Mouse (Mus musculus): ENCODE results near the gene Atrn.

The Atrn gene

GRCm38 (mm10) chr2:130905751-130906583 lies at the start of gene Atrn, which contains the start of gene 4930402H24Rik:
Gene Atrn (plus strand): TSS chr2:130906495.
Gene 4930402H24Rik (minus strand): TSS chr2:130906406.
- DNase-seq = peak; percentile 84

DNA sequence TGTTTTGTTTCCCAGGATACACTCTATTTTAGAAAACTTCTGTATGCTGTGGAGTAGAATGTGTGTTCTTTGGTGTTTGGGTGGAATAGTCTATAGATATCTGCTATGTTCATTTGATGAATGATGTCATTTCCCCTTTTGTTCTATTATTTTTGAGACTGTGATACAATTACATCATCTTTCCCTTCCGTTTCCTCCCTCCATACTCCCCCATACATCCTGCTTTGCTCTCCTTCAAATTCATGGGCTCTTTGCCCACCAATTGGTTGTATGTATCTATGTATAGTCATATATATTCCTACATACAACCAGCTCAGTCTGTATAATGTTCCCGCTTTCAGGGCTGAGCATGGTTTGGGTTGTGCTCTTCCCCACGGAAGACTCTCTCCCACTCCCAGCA lies 44.2 kb upstream of the Atrn start:
- DNase-seq = no peak

GRCm38 (mm10) chr2:130870916-130871315 lies 35.4 kb upstream of the Atrn start:
- no peak for DNase-seq

DNA sequence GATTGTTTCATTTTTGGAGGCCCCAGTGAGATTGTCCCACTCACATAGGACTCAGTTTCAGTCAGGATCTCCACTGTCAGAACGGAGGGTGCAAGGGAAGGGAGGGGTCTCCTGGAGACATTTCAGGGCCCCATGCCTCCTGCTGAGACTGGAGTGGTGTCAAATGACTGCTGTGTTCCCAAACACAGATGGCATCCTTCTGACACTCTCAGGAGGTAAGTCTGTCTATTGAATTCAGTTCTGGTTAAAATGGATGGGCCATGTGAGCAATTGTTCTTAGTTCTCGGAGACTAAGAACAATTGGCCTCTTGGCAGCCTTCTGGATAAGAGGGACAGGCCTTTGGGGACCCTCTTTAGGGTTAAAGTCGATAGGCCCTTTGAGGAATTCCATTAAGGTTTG lies 28.9 kb upstream of the Atrn start:
- DNase-seq = no peak

DNA sequence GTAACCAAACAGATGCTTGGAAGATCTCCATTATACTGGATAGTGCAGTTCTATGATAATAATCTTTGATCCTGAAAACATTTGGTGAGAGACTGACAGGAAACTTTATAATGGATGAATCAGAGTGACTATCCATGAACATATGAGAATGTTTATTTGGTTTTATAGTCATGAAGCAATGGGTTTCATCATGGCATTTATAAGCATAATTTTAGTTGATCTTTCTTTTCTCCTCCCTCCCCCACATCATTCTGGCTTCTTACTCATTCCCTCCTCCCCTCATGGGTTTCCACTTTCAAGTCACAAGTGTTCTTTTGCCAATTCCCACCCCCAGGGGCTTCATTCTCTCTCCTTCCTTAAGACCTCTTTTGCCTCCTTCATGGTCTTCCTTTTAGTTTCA lies 19.3 kb upstream of the Atrn start:
- no peak for DNase-seq

DNA sequence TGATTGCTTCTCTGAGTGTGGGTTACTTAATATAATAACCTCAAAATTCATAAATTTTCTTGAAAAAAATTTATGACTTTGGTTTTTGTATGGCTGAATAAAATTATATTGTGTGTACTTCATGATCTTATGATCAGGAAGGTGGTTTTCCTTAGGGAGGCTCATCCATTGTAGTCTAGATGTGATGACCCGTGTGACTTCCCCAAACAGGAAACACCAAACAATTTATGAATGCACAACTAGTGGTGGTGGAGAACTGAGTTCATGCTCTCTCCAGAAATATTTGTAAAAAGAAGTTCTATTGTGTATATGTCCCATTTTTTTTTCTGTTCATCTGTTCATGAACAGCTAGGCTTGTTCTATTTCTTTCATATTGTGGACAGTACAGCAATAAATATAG lies 18.8 kb upstream of the Atrn start:
- DNase-seq = no peak

DNA sequence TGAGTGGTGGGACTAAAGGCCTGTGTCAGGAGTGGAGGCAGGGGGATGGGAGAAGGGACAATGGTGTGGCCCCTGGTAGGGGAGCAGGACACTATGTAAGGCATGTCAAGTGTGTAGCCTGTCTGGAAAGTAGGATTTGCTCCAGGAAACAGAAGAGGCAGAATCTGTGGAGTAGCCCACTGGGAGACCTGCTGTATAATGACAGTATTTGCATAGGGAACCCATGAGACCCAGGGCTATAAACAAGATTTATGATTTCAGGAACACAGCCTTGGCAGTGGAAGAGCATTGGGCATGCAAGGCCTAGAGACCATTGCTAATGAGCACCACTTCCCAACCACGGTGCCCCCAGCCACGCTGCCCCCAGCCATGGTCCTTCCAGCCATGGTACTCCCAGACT lies 9.4 kb upstream of the Atrn start:
- no peak for DNase-seq

GRCm38 (mm10) chr2:130897856-130898255 lies 8.4 kb upstream of the Atrn start:
- peak; percentile 60 for DNase-seq

GRCm38 (mm10) chr2:130898783-130899182 lies 7.5 kb upstream of the Atrn start:
- peak; percentile 34 for DNase-seq

DNA sequence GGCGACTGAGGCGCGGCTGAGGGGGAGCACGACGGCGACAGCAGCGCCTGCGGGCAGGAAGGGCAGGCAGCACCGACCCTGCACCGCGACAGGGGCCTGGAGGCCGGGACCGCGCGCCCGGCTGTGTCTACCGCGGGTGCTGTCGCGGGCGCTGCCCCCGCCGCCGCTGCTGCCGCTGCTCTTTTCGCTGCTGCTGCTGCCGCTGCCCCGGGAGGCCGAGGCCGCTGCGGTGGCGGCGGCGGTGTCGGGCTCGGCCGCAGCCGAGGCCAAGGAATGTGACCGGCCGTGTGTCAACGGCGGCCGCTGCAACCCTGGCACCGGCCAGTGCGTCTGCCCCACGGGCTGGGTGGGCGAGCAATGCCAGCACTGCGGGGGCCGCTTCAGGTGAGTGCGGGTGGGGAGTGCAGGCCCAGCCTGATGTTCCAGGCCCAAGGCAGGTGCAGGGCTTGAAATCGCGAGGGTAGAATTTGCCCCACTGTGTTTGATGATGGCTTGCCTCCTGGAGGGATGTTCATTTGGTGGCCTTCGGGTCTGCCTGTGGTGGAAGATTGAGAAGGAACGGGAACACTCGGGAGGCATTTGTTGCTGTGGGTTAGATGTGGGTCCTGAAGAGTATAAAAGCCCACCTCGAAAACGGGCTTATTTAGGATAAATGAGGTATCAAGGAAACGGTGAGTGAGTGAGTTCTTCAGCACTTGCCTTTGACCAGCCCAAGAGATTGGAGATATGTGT lies 455 bp downstream of the Atrn start:
- peak; percentile 31 for DNase-seq

DNA sequence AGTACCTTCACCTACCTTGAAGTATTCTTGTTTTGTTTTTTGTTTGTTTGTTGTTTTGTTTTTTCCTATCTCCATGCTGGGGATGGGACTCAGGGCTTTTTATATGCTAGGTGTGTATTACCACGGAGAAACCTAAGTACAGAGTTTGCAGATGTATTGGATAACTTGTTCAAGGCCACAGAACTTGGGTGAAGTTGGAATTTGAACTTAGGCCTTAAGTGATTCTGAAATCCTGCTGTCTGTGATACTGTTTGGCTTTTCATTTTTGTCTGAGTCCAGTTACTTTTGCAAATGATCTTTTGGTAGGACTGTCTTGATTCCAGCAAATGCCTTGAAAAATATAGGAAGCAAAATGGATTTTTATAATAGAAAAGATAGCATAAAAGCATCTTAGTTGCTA lies 5.4 kb downstream of the Atrn start:
- DNase-seq = no peak

DNA sequence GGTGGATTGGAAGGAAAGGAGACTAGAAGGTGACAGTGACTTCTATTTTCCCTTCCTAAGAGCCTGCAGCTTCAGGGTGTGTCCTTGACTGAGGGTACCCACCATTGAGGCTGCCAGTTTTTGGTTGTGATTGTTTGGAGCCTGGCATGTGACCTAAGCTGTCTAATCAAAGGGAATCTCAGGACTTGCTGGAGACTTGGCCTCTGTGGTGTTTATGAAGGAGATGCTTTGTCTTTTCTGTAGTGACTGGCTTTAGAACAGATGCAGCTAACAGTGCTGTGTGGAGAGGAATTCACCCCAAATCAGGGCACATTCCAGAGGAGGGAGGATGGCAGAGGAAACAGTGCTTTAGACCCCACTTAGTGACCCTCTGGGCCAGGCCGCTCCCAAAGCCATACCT lies 8.6 kb downstream of the Atrn start:
- DNase-seq = no peak

DNA sequence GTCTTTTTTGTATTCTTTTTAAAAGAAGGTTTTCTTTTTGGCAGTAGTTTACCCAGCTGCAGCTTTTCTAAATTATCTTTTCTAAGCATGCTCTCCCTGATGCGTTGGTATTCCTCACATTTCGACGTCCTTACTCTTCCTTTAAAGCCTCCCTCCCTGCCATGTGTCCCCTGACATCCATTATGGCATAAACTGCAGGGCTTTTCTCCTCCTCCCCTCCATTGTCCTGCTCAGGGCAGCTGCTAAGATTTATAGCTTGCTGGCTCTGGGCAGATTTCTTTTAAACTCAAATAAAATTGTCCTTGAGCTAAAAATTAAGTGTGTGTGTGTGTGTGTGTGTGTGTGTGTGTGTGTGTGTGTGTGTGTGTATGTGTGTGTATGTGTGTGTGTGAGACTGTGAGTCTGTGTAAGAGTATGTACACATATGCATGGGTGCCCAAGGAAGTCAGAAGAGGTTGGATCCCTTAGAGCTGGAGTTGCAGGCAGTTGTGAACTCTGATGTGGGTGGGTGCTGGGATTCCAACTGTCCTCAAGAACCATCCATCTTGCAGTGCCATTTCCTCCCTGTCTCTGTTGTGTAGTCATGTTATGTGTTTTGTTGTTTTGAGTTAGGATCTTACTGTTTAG lies 10.3 kb downstream of the Atrn start:
- no peak for DNase-seq

- DNase-seq = no peak
Observed at GRCm38 (mm10) chr2:130917686-130918085, 11.4 kb downstream of the Atrn start.

- DNase-seq = no peak
Observed at GRCm38 (mm10) chr2:130919062-130919593, 12.8 kb downstream of the Atrn start.

GRCm38 (mm10) chr2:130924950-130925349 lies 18.7 kb downstream of the Atrn start:
- no peak for DNase-seq

DNA sequence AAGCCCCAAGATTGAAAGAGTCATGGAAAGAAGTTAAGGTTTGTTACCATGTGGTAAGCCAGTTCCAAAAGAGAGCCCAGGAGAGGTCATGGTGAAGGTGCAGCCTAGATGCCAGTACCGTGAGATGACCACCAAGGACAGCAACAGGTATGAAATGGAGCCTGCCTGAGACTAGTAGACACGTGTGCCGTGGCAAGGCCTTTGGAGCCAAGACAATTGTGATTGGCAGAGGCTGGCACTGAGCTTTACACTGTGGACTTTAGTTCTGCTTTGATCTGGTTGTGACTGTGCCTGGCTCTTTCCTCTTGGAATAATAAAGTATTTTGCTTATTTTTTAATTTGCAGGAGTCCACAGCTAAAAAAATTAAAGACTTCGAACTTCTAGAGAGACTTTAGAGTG lies 21.7 kb downstream of the Atrn start:
- peak; percentile 44 for DNase-seq

DNA sequence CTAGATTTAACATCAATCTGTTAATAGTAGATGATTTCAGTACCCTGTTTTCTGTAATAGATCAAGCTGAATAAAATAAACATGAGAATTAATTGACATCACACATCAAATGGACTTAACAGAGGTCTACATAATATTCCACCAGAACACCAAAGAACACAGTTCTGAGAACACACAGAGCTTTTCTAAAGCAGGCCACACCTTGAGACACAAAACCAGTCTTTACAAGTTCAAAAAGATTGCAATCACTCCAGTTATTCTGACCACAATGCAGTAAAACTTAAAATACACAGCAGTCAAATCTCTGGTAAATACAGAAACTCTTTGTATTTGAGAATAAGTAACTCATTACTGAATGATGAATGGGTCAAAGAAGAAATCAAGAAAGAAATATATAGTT lies 22.2 kb downstream of the Atrn start:
- no peak for DNase-seq

DNA sequence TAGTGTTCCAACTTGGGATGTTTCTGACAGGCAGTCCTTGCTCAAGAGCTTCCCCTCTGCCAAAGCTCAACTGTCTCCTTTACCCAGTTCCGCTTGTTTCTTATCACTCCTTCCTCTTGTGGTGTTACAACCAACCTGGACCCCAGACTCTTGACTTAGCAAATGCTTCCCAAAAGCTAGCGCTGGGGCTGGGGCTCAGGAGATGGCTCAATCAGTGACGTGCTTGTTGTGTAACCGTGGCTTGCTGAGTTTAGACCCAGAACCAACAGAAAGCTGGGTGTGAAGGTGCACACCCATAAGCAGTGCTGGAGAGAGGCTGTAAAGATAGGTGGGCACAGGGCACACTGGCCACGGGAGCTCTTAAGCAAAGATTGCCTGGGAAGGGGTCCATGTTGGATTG lies 23.7 kb downstream of the Atrn start:
- DNase-seq = no peak

DNA sequence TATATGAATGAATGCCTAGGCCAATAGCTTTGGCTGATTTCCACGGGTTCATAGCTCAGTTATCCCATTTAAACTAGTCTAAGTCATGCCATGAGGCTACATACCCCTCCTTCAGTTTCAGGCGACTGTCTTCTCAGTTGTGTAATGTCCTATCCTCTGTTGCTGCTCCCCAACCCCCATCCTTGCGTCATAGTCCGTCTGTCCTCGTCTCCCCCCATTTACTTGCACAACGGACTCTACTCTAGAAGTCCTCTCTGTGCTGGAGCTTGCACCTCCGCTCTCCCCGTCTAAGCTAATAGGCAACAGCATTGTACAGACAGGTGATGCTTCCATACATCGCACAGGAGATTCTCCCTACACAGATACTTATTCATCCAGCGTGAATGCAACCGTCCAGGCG lies 26.6 kb downstream of the Atrn start:
- no peak for DNase-seq

- DNase-seq = peak; percentile 29
Observed at GRCm38 (mm10) chr2:130949781-130950180, 43.5 kb downstream of the Atrn start.

GRCm38 (mm10) chr2:130950548-130950947 lies 44.3 kb downstream of the Atrn start:
- peak; percentile 79 for DNase-seq

DNA sequence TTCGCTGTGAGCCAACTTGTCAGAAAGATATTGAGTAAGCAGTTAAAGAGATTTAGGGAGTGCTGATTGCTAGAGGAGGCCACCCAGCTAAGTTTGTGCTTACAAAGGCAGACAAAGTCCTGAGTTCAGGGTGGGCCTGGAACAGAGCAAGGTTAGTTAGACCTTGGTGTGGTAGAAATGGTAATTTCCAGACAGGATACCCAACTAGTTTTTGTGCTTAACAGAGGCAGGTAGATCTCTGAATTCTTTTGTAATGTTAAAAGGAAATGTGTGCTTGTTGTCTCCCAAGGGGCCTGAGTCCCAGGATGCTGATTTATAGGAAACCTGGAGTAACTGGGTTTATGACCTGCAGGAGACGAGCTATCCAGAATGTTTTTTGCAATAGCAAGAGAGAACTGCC lies 52.6 kb downstream of the Atrn start:
- DNase-seq = no peak

GRCm38 (mm10) chr2:130961851-130962250 lies 55.6 kb downstream of the Atrn start:
- no peak for DNase-seq

All from kidney, adult 11 months (tissue).